Mouse (Mus musculus): ENCODE measurements around the gene Wdr38.

Wdr38 gene

DNA sequence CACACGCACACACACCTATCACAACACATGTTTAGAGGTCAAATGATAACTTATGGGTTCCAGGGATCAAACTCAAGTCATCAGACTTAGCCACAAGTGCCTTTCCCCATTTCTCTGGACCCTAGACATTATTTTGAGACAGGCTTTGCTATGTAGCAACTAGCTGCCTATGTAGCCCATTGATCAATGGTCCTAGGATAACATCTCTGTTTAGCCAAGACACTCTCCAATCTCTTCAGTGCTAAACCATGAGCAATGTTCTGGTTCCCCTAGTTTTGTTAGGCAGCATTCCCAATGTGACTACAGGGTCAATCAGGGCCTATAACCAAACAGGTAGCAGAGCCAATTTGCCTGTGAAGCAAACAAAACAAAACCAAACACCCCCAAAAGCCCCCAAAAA, 51.2 kb downstream of the Wdr38 start:
- DNase-seq (ENCODE audit: low spot score in 2 of 2) = no peak
